Mouse (Mus musculus) adrenal gland, adult 2 months (tissue): ENCODE data around the gene Rbm17. TPM values are rescaled to one million over a fixed set of nuclear protein-coding genes. Genes with fewer than 3 reads are reported as not detected.
A peak's percentile ranks its signal among the peaks of the same experiment; 100 is the strongest.

ENCODE experiments used
- DNase-seq: peaks from one replicate; pipeline ENCODE4 v3.0.0; 2021
- polyA plus RNA-seq: library from polyadenylated mRNA; depleted of rRNA; stranded (reverse); fragments of >200 nt; gene quantifications from 2 replicates; pipeline ENCODE4 v1.2.3, GENCODE M21; 2012
- total RNA-seq, 2 experiments: library from RNA; stranded (reverse); gene quantifications; 2 replicates each; pipeline ENCODE4 v1.2.3; 2021

Rbm17 gene
- total and polyA plus RNA-seq, 3 experiments, result 21.1 to 104 (median 98.1) TPM

DNA sequence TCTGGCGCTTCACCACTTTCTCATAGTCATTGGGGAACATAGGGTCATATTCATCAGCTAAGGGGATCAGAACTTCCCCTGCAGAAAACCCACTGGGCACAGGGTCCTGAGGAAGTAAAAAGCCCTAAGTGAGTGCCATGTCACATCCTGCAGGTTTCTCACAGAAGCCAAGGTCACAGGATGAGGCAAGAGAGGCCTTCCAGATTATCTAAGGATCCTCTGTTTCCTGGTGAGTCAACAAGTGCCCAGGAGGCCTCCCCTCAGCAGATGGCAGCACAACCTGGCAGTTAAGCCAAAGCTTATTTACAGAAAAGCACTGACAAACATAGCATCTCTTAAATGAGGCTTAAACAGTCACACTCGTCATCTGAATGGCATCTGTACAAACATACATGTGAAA is 7.3 kb downstream of the Rbm17 start:
- peak; percentile 38 for DNase-seq

DNA sequence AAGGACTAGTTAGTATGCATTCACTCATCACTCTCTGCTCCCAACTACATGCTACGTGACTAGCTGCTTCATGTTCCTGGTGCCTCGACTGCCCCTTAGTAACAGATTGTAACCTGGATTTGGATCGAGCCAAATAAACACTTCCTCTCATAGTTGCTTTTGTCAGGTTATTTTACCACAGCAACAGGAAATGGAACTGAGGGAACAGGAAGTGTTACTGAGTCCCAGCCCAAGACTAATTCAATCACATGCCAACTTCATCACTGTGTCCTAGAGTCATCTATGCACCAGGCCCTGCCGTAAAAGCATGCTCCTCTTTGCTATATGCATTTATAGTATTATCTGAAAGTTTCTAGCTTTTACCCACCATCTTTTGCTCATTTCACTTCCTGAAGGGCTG is 16.0 kb downstream of the Rbm17 start:
- no peak for DNase-seq

DNA sequence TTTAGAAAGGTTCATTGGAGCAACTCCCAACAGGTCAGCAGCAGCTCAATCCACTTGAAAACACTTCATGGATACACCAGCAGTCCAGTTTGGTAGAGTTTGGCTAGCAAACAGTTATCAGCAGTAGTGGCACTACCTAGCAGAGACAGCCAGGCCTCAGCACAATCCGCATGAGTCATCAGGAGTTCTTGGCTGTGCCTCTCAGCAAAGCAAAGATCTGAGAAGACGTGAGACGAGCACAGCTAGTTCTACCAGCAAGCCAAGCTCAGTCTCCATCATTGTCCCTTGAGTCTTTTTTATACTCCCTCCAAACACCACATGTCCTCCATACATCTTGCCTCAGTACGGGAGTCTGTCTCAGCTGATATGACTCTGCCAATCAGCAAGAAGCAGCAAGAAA is 24.6 kb downstream of the Rbm17 start:
- peak; percentile 33 for DNase-seq

DNA sequence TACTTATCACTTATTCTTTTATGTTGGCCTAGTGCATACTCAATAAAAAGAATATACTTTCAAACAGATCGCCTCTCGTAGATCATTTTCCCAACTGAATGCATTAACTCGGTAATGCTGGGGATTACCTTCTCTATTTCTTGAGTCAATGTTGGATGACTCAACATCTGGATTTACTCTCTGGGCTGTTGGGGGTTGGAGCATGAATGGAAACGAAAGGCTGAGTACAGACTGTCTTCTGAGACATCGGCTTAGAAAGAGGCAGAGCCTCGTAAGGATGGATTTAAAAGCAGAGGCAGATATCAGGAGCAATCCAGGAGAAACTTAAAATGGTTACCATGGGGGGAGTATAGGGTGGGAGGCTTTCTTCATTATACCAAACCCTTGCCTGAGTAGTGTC is 25.8 kb downstream of the Rbm17 start:
- DNase-seq, result no peak

DNA sequence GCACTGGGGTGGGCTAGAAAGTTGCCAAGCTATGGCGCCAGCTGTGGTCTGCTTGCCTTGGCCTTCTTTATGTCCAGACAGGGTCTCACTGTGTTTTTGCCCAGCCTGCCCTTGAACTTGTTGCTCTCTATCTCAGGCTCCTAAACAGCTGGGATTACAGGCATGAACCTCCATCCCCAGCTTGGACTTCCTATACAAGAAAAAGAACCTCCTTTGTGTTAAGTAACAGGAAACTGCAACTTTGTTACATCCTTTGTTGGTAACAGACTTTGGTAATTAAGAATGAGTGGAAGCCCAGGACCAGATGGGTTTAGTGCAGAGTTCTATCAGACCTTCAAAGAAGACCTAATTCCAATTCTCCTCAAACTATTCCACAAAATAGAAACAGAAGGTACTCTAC is 30.3 kb downstream of the Rbm17 start:
- DNase-seq, result no peak

DNA sequence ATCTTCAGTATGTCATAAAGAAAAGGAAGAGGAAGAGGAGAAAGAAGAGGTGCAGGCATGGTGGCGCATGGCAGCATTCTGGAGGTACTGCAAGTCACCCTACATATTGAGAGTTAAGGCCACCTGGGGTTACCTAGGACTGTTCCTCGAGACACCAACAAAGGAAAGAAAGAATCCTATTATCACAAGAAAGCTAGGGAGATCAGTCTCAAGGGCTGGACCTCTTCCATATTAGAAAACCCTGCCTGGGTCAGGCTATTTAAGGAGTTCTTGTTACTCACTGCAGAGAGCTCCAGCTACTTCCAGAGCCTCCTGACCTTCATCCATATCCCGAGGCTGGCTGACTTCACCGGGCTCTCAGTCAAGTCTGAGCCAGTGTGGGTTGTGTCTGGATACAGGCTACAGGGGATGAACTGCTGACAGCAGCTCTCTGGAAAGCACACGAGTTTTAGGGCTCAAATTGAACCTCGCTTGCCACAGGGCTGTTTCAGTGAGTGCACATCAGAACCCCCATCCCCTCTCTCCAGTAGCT is 32.9 kb downstream of the Rbm17 start:
- DNase-seq, result peak; percentile 76

DNA sequence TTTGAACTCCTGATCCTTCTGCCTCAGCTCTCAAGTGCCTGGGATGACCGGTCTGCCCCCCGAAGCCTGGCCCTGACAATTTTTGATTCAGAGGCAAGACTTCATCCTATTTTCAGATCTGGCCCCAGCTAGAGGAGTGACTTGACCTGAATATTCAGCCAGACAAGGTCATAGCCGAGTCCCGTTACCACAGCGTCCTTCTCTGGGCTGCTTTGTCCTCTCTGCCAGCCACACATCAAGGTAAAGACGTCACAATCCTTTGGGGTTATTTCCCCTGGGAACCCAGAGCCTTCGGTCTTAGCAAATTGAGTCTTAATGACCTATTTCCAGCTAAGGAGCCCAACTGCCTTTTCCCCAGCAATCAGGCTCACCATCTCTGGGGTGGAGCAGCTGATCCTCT is 35.5 kb downstream of the Rbm17 start:
- peak; percentile 76 for DNase-seq

DNA sequence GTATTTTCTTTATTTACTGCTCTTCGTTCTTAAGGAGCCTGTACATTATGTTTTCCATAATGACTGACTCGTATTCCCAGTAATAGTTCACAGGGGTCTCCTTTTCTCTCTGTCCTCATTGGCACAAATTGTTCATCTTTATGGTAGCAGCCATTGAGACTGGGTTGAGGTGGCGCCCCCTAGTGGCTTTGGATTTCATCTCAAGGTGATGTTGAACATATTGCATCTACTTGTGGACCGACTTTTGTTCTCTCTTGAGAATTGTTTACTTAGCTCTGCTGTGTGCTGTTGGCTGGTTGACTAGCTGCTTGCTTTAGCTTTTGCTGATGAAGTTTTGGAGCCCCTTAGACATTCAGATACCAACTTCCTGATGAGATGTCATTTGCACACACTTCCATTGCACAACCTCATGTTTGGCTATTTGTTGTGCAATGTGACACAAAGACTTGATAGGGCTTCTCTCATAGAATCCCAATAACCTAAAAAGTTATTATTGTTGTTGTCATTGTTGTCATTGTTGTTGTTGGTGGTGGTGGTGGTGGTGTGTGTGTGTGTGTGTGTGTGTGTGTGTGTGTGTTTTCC is 36.1 kb downstream of the Rbm17 start:
- DNase-seq, result no peak

DNA sequence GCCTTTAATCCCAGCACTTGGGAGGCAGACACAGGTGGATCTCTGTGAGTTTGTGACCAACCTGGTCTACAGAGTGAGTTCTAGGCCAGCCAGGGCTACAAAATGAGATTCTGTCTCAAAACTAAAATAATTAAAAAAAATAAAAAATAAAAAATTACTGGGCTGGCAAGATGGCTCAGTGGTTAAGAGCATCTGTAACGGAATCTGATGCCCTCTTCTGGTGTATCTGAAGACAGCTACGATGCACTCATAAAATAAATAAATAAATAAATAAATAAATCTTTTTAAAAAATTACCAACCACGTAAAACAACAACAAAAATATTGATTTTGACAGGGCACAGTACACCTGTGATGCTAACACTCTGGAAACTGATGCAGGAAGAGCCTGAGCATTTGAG is 37.1 kb downstream of the Rbm17 start:
- DNase-seq, result no peak

DNA sequence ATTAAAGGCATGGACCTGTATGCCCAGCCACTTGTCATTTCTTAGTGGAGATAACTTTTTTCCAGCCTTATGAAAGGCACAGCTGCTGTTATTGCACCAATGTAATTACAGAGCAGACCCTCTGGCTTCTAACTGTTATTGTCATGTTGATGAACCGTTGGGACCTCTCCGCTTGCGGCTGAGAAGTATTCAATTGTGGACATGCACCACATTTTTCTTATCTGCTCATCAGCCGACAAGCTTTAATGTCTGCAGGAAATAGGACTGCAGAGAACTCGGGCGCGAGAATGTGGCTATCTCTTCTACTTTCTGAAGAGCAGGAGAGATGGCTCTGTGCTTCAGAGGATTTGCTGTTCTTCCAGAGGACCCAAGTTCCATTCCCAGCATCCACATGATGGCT is 37.7 kb downstream of the Rbm17 start:
- DNase-seq, result no peak

DNA sequence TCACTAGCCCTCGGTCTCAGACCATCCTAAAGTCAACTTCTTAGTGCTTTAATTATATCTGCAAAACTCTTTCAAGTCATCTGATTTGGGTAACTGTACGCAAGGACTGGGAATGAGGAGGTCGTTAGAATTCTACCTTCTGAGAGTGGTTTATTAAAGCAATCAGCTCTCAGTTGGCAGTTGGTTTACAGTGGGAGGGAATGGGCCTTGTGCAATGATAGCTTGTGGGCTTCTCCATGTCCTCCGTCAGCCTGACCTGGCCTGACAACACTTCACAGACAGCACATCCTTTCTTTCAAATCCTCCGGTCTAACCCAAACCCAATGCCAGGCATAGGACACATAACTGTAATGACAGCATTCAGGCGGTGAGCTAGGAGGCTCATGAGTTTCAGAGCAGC is 39.2 kb downstream of the Rbm17 start:
- no peak for DNase-seq

DNA sequence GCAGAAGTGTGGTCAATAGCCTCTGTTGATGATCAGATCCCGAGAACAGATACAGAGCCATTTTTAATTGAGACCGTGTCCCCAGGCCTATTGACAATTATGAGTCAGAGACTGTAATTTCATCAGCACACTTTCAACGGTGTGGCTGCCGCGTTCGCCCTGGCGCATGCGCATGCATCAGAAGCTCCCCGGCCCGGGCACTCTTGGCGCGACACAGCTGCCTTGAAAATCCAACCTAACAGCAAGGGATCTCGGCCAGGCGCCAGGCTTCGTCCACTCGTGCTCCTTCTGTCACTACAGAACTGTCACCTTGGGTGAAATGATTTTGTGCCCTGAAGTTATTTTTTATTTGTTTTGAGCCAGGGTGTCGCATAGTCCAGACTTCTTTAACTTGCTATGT is 40.7 kb downstream of the Rbm17 start:
- peak; percentile 66 for DNase-seq

DNA sequence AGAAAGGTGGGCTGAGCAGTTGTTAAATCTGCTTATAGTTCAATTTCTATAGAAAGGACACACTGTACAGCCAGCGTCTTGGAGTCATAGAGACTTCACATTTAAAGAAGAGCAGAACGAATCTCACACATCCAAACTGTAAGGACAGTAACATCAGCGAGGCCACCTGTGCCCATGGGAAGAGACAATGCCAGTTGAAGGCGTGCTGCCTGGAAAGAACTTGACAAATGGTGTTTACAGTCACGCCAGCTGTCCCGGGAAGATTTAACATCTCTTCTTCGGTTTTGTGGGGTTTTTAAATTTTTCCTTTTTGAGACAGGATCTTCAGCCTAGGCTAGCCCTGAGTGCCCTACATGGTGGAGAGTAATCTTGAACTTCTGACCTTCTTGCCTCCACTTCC is 45.3 kb downstream of the Rbm17 start:
- DNase-seq, result no peak

DNA sequence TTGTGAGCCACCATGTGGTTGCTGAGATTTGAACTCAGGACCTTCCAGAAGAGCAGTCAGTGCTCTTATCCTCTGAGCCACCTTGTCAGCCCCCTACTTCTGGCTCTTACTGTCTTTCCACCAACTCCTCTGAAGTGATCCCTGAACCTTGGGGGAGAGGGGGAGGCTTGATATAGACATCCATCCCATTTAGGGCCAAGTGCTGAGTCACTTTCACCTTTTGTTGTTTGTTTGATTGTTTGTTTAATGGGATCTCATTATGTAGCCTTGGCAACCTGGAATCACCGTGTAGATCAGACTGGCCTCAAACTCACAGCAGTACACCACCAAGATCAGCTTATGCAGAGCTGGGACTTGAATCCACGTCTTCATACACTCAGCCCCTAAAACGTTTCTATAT is 46.7 kb downstream of the Rbm17 start:
- DNase-seq, result no peak

DNA sequence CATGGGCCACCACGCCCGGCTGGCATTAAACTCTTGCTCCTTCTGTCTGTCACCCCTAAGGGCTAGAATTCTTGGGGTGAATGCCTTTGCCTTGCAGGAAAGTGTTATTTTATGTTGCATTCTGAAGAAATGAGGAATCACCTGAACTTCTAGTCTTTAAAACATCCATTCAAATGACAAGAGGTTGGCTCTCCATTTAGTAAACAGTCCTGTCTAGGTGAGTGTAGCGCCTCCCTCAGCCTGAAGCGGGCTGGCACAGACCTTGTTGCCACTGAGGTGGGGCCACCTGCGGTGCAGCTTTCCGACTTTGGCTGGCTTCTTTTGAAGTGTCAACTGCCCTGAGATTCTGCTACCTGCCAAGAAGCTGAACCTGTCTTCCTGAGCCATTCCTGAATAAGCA is 48.6 kb downstream of the Rbm17 start:
- no peak for DNase-seq

DNA sequence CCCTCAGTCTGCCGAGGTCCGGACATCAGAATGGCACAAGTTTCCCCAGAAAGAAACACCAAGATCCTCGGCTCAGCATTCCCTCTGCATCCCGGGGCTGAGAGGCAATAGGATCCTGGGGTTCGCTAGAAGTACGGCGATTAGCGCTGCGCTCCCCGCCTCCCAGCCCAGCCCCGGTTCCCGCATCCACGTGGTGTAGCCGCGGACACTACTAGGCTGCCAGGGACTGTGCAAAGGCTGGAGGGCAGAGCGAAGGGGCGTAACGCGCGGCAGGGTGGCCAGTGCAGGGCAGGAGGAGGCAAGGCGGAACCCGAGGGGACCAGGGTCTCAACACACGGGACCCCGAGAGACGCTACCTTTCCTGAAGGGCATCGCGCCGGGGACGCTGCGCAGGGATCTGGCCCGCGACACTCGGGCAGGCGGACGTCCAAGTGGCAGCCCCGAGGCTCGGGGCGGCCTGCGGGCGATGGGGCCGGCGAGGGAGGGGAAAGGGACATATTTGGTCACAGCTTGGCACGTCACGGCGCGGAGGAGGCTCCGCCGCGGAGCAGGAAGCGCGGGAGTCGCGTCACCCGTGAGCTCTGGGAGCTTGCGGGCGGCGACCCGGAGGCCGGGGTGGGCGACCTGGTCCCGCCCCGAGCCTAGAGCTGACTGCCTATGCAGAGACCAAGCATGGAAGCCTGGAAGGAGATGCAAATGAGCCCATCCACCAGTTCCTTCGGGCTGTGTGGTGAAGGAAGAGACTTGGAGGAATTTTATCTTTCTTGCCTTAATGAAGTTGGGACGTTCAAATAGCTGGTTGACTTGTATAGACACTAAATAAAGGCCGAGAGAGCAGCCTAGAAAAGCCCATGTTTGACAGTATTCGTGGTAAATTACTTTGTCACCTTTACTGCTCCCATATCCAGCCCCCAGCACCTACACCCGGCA is 50.2 kb downstream of the Rbm17 start, which contains the start of gene Pfkfb3:
TSS of gene Pfkfb3 (minus strand) at position 607 of the 930 bp plus-strand sequence.
- DNase-seq, result peak; percentile 92

DNA sequence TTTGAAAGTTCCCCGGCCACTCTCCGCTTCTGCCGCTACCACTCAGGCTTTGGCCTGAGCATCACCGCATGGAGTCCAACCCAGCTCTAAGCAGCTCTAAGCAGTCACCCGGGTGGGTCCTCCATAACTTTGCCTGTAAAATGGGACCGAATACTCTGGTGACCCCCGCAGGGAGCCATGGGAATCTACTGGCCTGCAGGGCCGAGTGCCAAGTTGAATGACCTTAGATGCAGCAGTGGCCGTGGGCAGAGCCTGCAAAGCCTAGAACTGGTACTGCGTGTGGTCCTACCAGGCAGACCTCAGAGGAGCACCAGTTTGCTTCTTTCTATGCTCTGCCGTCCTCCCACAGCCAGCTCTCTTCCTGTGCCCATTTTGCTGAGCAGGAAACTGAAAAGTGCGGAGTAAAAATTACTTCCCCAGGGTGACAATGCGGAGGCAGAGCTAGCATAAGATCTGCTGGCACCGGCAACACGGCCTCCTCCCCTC is 50.9 kb downstream of the Rbm17 start:
- peak; percentile 83 for DNase-seq

DNA sequence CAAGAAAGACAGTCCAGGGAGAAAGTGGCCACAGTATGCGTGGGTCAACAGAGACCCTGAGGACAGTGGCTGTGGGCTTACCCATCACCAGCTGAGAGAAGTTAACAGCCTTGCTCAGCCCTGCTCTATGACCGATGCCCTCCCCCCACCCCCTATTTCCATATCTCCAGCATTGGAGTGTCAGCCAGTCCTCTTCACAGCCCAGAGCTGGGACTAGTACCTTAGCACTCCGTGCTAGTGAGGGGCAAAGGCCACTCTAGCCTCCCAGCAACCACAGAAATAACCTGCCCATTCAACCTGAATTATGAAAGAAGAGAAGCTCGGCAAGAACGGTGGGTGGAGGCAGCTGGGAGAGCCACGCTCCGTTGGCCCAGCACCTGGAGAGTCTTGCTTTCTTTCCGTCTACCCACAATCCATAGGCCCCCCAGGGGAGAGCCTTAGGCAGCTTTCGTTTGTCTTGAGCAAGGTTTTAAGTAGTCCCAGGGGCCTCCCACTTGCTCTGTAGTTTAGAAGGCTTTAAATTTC is 51.6 kb downstream of the Rbm17 start:
- no peak for DNase-seq

DNA sequence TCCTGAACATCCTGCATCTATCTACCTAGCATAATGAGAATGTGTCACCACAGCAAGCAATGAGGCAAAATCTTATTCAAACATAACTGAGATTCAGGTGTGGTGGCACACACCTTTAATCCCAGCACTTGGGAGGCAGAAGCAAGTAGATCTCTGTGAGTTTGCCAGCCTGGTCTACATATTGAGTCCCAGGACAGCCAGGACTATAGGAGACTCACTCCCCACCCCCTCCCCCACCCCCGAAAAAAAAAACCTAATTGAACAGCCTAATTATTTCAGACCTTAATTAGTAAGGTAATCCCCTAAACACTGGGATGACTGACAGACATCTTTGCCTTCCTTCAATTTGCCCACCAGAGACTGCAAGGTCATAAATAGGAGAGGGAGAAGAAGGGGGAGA is 52.2 kb downstream of the Rbm17 start:
- DNase-seq, result no peak

DNA sequence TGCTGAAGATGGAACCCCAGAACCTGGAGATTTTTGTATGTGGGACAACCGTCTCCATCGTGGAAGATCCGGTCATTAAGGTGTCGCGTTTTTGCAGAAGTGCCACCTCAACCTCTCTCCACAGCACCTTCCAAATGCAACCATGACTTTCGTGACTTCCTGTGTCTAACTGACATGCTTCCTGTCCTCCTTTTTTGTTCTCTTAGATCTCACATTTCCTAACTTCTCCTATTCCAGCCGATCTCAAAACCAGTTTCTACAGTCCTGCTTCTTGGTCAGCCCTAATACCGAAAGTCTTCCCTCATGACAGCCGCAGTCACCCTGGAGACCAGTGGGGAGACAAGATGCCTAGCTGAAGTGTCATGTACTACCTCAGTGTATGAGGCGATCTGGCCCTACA is 55.4 kb downstream of the Rbm17 start:
- DNase-seq, result no peak

DNA sequence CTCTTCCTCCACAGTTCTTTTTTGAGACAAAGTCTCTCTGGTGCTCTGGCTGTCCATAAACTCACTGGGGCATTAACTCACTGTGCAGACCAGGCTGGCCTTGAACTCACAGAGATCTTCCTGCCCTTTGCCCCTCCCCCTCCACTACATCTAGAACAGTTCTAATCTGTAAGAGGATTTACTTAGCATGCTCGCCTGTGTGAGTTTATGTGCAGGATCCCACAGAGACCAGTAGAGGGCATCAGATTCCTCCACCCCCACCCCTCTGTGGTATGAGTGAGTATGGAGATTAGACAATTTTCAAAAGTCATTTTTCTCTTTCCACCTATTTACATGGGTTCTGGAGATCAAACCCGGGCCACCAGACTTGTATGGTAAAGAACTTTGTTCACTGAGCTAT is 56.3 kb downstream of the Rbm17 start:
- peak; percentile 51 for DNase-seq

DNA sequence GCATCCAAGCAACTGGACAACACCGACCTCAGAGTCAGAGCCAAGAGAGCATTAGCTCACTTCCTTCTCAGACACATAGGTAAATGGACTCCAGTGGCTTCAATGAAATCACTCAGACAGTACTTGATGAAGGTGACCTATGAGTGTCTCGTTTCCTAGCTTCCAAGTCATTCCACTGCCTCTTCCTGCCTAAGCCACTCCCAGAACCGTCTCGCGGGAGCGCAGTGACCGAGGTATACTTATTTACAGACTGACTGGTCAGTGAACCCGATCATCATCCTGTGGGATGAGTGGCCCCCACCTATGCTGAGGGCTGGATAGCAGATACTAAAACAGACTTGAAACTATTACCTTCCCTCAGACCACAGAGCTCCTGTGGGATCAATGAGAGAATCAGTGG is 57.9 kb downstream of the Rbm17 start:
- DNase-seq, result no peak

DNA sequence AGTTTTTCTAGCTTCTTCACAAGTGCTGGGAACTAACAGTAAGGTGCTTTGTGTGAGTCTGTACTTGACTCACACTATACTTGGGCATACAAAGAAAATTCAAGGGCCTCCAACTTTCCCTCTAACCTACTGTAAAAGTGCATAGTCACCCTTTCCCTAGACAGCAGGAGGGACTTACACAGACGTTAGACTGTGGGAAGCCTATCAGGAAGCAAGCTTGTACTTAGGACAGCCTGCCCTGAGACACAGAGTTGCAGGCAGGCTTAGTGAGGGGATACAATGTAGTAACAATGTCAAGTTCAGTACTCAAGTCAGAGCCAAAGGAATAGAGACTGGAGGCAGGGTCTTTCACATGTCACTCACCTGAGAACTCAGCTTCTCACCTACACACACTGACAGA is 58.6 kb downstream of the Rbm17 start:
- DNase-seq, result no peak
